Mouse (Mus musculus): ENCODE data around the gene Gm8332. TPM values are rescaled to one million over a fixed set of nuclear protein-coding genes. Genes with fewer than 3 reads are reported as not detected.
"Not testable (repeated sequence)": the region's sequence is repeated elsewhere in the genome, so short reads cannot be mapped to it uniquely, and the experiment has no call there.

Gm8332 gene
- polyA plus RNA-seq, 1 experiment from 2014 or later = not detected

DNA sequence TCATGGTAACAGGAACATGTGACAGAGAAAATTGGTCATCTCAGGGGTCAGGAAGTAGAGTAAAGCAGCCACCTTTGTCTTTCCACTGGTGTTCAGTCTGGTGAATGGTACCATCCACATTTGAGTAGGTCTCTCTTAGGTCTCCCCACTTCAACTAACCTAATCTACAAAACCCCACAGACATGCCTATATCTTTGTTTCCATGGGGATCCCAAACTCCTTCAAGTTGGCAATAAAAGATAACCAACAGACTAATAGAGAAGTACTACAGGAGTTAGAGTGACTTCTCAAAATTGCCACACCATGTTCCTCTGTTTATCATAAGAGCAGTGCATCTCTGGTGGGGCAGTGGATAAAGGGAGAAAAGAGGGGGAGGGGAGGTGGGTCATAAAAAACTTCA is 31.8 kb downstream of the Gm8332 start:
- not testable (repeated sequence) for H3K27ac ChIP-seq (ENCODE audit: low read length); H3K9me3 ChIP-seq (ENCODE audit: control insufficient read depth, low read length); H3K27me3 ChIP-seq (ENCODE audit: control insufficient read depth, insufficient read depth, low read depth, low read length); H3K4me3 ChIP-seq (ENCODE audit: low read length); ATAC-seq (ENCODE audit: low read depth); H3K36me3 ChIP-seq (ENCODE audit: control insufficient read depth, insufficient read depth, low read length); H3K4me2 ChIP-seq (ENCODE audit: low read depth, low read length); H3K9ac ChIP-seq (ENCODE audit: low read length); H3K4me1 ChIP-seq (replicated peaks; ENCODE audit: control insufficient read depth, insufficient read depth, low read length)

DNA sequence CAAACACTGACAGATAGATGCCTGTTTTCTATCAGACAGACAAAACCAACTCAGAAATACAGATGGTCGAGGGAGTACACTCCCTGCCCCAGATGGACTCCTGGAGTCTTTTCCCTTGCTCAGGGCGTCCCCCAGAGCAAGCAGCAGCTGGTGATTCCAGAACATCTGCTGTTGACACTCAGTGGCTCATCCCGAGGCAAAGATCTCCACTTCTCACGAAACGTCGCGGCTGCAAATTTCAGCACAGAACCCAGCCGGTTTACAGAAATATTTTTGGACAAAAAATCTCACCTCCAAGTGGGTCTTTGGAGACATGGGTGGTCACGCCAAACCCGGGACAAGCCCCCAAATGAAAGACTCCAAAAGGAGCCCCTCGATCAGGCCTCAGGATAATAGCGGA is 35.3 kb downstream of the Gm8332 start:
- WGBS = 83% methylated on average over 12 of the region's 12 CpGs
- ATAC-seq (ENCODE audit: low read depth) = no peak
- no peak overlapping the region for H3K4me2 ChIP-seq (ENCODE audit: low read depth, low read length)
- no peaks in the 10 kb centered on the region for H3K36me3 ChIP-seq (ENCODE audit: control insufficient read depth, insufficient read depth, low read length)
- H3K27me3 ChIP-seq (ENCODE audit: control insufficient read depth, insufficient read depth, low read depth, low read length) = no peaks in the 10 kb centered on the region
- H3K4me3 ChIP-seq (ENCODE audit: low read length) = no peak overlapping the region
- H3K27ac ChIP-seq (ENCODE audit: low read length) = no peak overlapping the region
- no peaks in the 10 kb centered on the region for H3K9me3 ChIP-seq (ENCODE audit: control insufficient read depth, low read length)
- H3K4me1 ChIP-seq (replicated peaks; ENCODE audit: control insufficient read depth, insufficient read depth, low read length) = no peaks in the 10 kb centered on the region
- no peak overlapping the region for H3K9ac ChIP-seq (ENCODE audit: low read length)

DNA sequence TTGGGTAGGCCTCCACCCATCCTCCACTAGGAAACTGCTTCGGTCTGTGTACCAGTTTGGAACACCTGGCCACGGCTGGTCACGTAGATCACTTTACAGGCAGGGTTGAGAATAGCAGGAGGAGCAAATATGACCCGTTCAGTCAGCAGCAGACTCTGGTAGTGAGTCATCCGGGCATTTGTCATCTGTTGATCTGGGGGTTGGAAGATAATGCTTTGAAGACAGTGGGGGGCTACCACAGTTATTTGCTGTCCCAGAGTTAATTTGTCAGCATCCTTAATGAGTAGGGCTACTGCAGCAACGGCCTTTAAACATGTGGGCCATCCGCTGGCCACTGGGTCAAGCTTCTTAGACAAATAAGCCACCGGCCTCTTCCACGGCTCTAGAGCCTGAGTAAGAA is 38.4 kb downstream of the Gm8332 start:
- not testable (repeated sequence) for H3K4me2 ChIP-seq (ENCODE audit: low read depth, low read length)

DNA sequence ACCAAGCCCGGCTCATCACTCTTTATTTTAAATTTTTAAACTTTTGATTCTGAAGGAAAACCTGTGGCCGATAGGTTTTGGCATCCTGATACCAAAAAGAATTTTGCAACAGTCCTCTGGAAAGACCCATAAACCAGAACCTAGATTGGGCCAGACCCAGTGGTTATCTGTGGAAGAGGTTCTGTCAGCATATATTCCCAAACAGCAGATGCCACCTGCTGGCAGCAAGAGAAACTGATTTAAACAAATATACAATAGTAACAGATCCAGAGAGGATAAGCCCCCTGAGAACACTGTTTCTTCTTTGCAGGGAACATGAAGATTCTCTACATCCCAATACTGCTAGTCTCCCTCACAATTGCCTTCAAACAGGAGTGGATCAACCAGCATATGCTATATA is 47.0 kb downstream of the Gm8332 start:
- Histone ChIP-seq H3K9me3 (ENCODE audit: control insufficient read depth, low read length) (no peaks in the 10 kb centered on the region), H3K27ac (ENCODE audit: low read length) (no peak overlapping the region), H3K36me3 (ENCODE audit: control insufficient read depth, insufficient read depth, low read length) (no peaks in the 10 kb centered on the region), H3K27me3 (ENCODE audit: control insufficient read depth, insufficient read depth, low read depth, low read length) (no peaks in the 10 kb centered on the region), H3K4me2 (ENCODE audit: low read depth, low read length) (no peak overlapping the region), H3K4me1 (replicated peaks; ENCODE audit: control insufficient read depth, insufficient read depth, low read length) (no peaks in the 10 kb centered on the region), H3K4me3 (ENCODE audit: low read length) (no peak overlapping the region), H3K9ac (ENCODE audit: low read length) (no peak overlapping the region)
- WGBS = 94% methylated on average over 2 of the region's 2 CpGs
- no peak for ATAC-seq (ENCODE audit: low read depth)

More for the DNA sequence above, 38.4 kb downstream of the Gm8332 start:
- not testable (repeated sequence) for H3K27ac ChIP-seq (ENCODE audit: low read length); H3K36me3 ChIP-seq (ENCODE audit: control insufficient read depth, insufficient read depth, low read length); H3K9ac ChIP-seq (ENCODE audit: low read length); H3K4me1 ChIP-seq (replicated peaks; ENCODE audit: control insufficient read depth, insufficient read depth, low read length); ATAC-seq (ENCODE audit: low read depth); H3K4me3 ChIP-seq (ENCODE audit: low read length); H3K9me3 ChIP-seq (ENCODE audit: control insufficient read depth, low read length); H3K27me3 ChIP-seq (ENCODE audit: control insufficient read depth, insufficient read depth, low read depth, low read length)
- WGBS = 77% methylated on average over 9 of the region's 9 CpGs

Other genes with a start within 250 kb of the Gm8332 start
- gene Gm2075, start 238.3 kb downstream of the Gm8332 start, polyA plus RNA-seq (2015; fragmentation: Nextera tagmentation; extraction: Ambion mirVana) = not detected in 2 replicates
- gene Gm6803, start 231.3 kb downstream of the Gm8332 start, polyA plus RNA-seq (2015; fragmentation: Nextera tagmentation; extraction: Ambion mirVana) = not detected in 2 replicates
- gene Gm2056, start 223.1 kb downstream of the Gm8332 start, polyA plus RNA-seq (2015; fragmentation: Nextera tagmentation; extraction: Ambion mirVana) = not detected in 2 replicates
- gene Gm16368, start 166.4 kb downstream of the Gm8332 start, polyA plus RNA-seq (2015; fragmentation: Nextera tagmentation; extraction: Ambion mirVana) = not detected in 2 replicates
- not detected in 2 replicates for gene Gm10436, start 68.0 kb downstream of the Gm8332 start, polyA plus RNA-seq (2015; fragmentation: Nextera tagmentation; extraction: Ambion mirVana)
- gene Gm5662, start 24.4 kb upstream of the Gm8332 start, polyA plus RNA-seq (2015; fragmentation: Nextera tagmentation; extraction: Ambion mirVana) = not detected in 2 replicates
- gene Gm5039, start 73.9 kb upstream of the Gm8332 start, polyA plus RNA-seq (2015; fragmentation: Nextera tagmentation; extraction: Ambion mirVana) = not detected in 2 replicates
- 16.2 and 17.1 TPM in 2 replicates for gene Adck1, start 110.5 kb upstream of the Gm8332 start, polyA plus RNA-seq (2015; fragmentation: Nextera tagmentation; extraction: Ambion mirVana)